Mouse (Mus musculus): ENCODE measurements around the gene 4933409G03Rik.
"Not testable (repeated sequence)": the region's sequence is repeated elsewhere in the genome, so short reads cannot be mapped to it uniquely, and the experiment has no call there.

The 4933409G03Rik gene

DNA sequence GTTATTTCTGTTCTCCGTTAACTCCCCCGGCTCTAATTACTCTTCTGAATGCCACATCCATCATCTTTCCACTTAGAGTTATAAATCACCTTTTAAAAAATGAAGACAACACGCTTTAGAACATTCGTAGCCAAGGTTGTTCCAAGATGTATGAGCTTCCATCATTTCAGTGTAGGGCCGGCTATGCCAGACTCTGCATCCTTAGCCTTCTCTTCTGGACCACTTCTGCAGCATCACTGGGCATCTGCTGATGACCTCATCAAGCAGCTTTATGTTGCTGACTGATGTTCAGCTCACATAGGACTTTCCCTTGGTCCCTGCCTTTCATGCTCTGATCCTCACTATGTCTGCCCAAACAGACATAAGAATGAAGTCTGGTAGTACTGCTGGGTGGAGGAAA is at the start of gene 4933409G03Rik:
4933409G03Rik (plus strand) TSS at position 301 of the 400 bp plus-strand sequence.
- no peak for DNase-seq (ENCODE audit: inconsistent ontology term)

DNA sequence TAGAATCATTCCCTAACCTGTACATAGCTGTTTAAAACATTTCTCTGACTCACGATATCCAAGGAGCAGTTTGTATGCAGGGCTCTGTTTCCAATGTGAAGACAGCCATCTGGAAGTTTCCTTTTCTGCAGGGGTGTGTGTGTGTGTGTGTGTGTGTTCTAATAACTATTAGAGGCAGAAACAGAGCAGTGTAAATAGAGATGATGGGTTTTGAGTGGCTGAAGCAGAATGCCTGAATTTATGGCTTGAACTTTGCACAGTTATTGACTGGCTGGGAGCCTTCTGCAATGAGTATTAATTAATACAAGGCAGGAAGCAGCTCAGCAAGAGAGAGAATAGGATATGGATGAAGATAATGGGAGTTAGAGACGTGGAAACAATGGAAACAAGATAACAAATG is 38.0 kb upstream of the 4933409G03Rik start:
- DNase-seq (ENCODE audit: inconsistent ontology term), result no peak

DNA sequence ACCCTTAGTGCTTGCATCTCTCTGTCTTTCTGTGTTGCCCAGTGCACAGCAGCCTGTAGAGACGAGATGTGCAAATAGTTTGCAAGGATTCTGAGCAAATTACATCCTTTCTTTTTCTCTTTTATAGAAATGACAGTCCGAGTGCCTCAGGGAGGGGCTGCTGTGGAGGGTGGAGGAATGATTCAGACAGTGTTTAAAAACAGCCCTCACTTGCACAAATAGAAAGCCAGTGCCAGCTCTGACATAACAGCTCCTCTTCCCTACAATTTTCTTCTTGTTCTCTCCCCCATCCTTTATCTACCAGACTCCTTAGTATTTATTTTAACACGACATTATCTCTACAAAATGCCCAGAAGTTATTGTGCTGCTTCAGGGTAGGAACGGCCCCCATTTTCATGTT is 21.4 kb upstream of the 4933409G03Rik start:
- no peak for DNase-seq (ENCODE audit: inconsistent ontology term)

DNA sequence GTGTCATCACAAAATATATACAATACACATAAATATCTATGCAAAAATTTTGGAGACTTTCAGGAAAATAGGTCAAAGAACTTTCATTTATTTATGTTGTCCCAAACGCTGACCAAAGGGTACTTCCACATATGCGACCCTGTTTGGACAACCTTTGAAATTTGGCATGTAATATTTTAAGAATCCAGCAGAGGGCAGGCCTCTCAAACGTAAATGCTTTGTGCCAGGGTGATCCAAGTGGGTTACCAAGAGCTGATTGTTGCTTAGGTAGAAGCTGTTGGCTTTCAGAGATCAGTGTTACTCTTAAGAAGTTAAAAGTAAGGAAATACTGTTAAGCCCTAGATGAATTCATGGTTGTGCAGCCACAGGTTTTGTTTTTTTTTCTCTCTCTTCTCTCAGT is 18.9 kb upstream of the 4933409G03Rik start:
- DNase-seq (ENCODE audit: inconsistent ontology term), result peak; percentile 41

DNA sequence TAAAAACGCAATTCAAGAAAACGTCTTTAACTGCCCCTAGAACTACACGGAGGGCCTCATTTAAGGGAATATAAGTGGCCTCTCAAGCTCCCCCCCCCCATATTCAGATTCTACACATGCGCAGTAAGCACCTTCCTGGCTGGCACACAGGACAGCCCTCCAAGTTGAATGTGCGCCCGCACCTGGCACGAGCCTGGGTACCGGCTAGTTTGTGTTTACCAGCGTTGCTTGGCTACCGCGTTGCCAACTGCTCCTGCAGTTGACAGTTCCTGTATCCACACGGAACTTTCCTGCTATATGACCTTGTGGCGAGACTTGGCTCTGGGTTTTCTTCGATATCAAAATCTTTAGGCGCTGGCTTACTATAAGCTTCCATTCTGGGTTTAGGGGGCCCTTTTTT is 13.9 kb upstream of the 4933409G03Rik start:
- no peak for DNase-seq (ENCODE audit: inconsistent ontology term)

DNA sequence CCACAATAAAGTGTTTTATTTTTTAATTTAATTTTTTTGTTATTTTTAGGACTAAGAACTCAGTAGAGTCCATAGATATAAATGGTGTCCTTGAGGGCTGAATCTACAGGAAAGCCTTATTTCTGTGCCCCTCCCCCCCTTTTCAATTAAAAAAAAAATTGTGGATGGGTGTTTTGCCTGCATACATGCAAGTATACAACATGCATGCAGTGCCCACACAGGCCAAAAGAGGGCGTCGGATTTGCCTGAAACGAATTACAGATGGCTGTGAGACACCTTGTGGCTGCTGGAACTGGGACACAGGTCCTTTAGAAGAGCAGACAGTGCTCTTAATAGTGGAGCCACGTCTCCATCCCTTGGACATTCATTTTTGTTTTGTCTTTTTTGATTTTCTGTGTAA is 9.9 kb upstream of the 4933409G03Rik start:
- no peak for DNase-seq (ENCODE audit: inconsistent ontology term)

DNA sequence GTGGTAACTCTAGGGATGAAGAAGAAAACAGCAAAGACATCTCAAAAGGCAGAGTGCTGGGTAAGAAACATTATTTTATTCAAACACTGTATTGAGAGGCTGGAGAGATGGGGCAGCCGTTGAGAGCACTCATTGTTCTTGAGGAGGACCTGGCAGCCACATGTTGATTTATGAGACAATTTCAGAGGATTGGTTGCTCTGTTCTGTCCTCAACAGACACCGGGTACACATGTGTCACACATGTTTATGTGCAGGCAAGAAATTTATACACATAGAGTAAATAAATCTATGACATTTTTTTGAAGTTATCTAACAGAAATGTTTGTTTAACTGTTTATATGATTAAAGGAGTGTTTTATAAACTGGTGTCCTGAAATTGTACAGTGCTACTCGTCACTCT is 10.6 kb downstream of the 4933409G03Rik start:
- no peak for DNase-seq (ENCODE audit: inconsistent ontology term)

DNA sequence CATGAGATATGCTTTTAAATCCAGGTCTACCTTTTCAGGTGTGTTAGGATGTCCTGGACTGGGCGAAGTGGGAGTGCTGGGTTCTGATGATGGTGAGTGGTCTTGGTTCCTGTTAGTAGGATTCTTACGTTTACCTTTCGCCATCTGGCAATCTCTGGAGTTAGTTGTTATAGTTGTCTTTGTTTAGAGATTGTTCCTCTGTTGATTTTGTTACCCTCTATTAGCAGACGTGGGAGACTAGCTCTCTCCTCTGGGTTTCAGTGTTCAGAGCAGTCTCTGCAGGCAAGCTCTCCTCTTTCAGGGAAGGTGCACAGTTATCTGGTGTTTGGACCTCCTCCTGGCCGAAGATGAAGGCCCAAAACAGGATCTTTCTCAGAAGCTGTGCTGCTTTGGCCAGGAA is 74.0 kb downstream of the 4933409G03Rik start, which contains the start of gene 4932414N04Rik:
4932414N04Rik (plus strand) TSS at position 301 of the 400 bp plus-strand sequence.
- not testable (repeated sequence) for DNase-seq (ENCODE audit: inconsistent ontology term)
